Mouse (Mus musculus): ENCODE data around the gene Hnrnpf.

DNA sequence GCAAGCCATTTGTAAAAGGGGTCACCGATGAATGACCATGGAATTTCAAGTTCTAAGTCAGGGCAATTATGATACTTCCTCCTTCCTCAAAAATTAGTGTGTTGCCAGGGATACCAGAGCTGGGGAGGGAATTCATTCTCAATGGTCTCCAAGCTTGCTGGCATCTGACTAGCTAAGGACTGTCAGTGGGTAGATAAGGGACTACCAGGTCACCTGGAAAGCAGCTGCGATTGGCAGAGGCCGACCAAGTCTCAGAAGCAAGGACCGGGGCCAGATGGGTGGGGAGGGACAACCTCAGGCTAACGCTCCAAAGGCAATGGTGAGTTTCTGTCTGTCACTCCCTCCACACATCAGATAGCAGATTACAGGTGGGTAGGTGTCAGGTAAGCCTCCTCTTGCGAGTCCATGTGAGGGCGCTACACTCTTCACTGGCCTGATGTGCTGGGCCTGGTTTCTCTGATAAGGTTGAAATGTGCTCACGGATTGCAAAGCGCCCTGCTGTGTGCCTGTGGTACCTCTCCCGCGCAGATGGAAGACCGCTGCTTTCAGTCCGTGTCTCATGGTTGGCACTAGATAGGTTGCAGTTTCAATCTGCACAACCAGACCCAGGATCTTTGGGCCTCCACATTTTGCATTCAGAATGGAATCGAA lies 56.9 kb downstream of the Hnrnpf start:
- TF ChIP-seq MAFK (IDR thresholded peaks at IDR 0.05; ENCODE audit: insufficient read depth, low read depth, low read length) (no peak), CHD2 (IDR thresholded peaks at IDR 0.05; ENCODE audit: low read depth, low read length) (no peak)

Measured in ES-E14 (cell line).